Mouse (Mus musculus) liver, postnatal 0 days (tissue): ENCODE measurements at regions not wholly inside any gene's neighbourhood (a gene's known extent, or its start where the extent isn't known, plus 50 kb on each side); places are given as distances from the start of the nearest gene placed in this dataset.

Experiments used
- CTCF ChIP-seq: sonication (generic); IDR thresholded peaks from 2 replicates; pipeline ENCODE4 v1.5.1; 2016; ENCODE audit warnings: antibody characterized with exemption, low read depth
- EP300 ChIP-seq: IDR thresholded peaks from 2 replicates; pipeline ENCODE4 v1.6.1; 2016; ENCODE audit warnings: antibody characterized with exemption, low read depth, mild to moderate bottlenecking

DNA sequence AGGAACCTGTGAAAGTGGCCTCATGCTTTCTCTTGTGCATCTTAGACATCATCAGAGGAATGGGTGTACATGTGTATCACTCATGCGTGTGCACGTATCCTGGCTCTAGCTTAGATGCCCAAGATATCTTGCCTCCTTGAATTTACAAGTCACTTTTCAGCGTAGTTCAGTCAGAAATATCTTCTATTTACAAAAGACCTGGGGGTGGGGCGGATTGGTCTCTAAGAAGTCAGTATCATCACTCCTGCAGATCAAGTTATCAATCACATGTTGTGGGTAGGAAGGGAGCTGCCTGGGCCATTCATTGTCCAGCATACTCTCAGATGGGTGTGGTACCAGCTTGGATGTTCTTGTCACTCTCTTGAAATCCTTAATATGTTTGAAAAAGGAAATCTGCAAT is 77.0 kb upstream of the Pcdh8 start:
- TF ChIP-seq CTCF (no peak), EP300 (no peak)
